Mouse (Mus musculus): ENCODE data around the gene Zfp804b. TPM values are rescaled to one million over a fixed set of nuclear protein-coding genes. Genes with fewer than 3 reads are reported as not detected.

Gene Zfp804b
- polyA plus RNA-seq, 1 experiment from 2014 or later = 0.14 TPM

- H3K27ac ChIP-seq = no peak overlapping the region
- no peak for ATAC-seq
- H3K27me3 ChIP-seq (replicated peaks) = no peaks in the 10 kb centered on the region
- H3K36me3 ChIP-seq = no peaks in the 10 kb centered on the region
- WGBS = 54% methylated on average over 3 of the region's 3 CpGs
- no peaks in the 10 kb centered on the region for H3K4me1 ChIP-seq (replicated peaks)
- no peak overlapping the region for H3K4me3 ChIP-seq (replicated peaks)
- no peaks in the 10 kb centered on the region for H3K9me3 ChIP-seq
- no peak overlapping the region for H3K4me2 ChIP-seq (replicated peaks)
- no peak overlapping the region for H3K9ac ChIP-seq
These were observed 337.1 kb downstream of the Zfp804b start for GRCm38 (mm10) chr5:7007468-7007867.

- Histone ChIP-seq H3K27me3 (replicated peaks) (no peaks in the 10 kb centered on the region), H3K9me3 (no peaks in the 10 kb centered on the region), H3K27ac (no peak overlapping the region), H3K4me2 (replicated peaks) (no peak overlapping the region), H3K4me3 (replicated peaks) (no peak overlapping the region), H3K4me1 (replicated peaks) (no peaks in the 10 kb centered on the region), H3K36me3 (no peaks in the 10 kb centered on the region), H3K9ac (no peak overlapping the region)
- WGBS = 91% methylated on average over 4 of the region's 4 CpGs
- ATAC-seq = no peak
These were observed 360.6 kb downstream of the Zfp804b start for GRCm38 (mm10) chr5:6983993-6984392.

GRCm38 (mm10) chr5:6934837-6935236 is 409.7 kb downstream of the Zfp804b start:
- Histone ChIP-seq H3K27me3 (replicated peaks) (no peaks in the 10 kb centered on the region), H3K36me3 (no peaks in the 10 kb centered on the region), H3K9ac (no peak overlapping the region), H3K27ac (no peak overlapping the region), H3K4me1 (replicated peaks) (no peaks in the 10 kb centered on the region), H3K4me3 (replicated peaks) (no peak overlapping the region), H3K4me2 (replicated peaks) (no peak overlapping the region), H3K9me3 (no peaks in the 10 kb centered on the region)
- peak; percentile 69 for ATAC-seq
- WGBS = 61% methylated on average over 1 of the region's 1 CpGs

GRCm38 (mm10) chr5:6911290-6911689 is 433.3 kb downstream of the Zfp804b start:
- WGBS = 55% methylated on average over 3 of the region's 3 CpGs
- Histone ChIP-seq H3K36me3 (no peaks in the 10 kb centered on the region), H3K4me1 (replicated peaks) (no peaks in the 10 kb centered on the region), H3K9me3 (no peaks in the 10 kb centered on the region), H3K4me3 (replicated peaks) (no peak overlapping the region), H3K27ac (no peak overlapping the region), H3K27me3 (replicated peaks) (no peaks in the 10 kb centered on the region), H3K9ac (no peak overlapping the region), H3K4me2 (replicated peaks) (no peak overlapping the region)
- ATAC-seq = no peak

GRCm38 (mm10) chr5:6881396-6881795 is 463.2 kb downstream of the Zfp804b start:
- Histone ChIP-seq H3K9ac (no peak overlapping the region), H3K4me2 (replicated peaks) (no peak overlapping the region), H3K27ac (no peak overlapping the region), H3K4me1 (replicated peaks) (no peaks in the 10 kb centered on the region), H3K27me3 (replicated peaks) (no peaks in the 10 kb centered on the region), H3K36me3 (no peaks in the 10 kb centered on the region), H3K9me3 (no peaks in the 10 kb centered on the region), H3K4me3 (replicated peaks) (no peak overlapping the region)
- peak; percentile 56 for ATAC-seq

GRCm38 (mm10) chr5:6871566-6871965 is 473.0 kb downstream of the Zfp804b start:
- H3K4me2 ChIP-seq (replicated peaks) = no peak overlapping the region
- ATAC-seq = no peak
- WGBS = 84% methylated on average over 6 of the region's 6 CpGs

GRCm38 (mm10) chr5:6870970-6871369 is 473.6 kb downstream of the Zfp804b start:
- Histone ChIP-seq H3K36me3 (no peaks in the 10 kb centered on the region), H3K9me3 (no peaks in the 10 kb centered on the region), H3K4me1 (replicated peaks) (no peaks in the 10 kb centered on the region), H3K27me3 (replicated peaks) (no peaks in the 10 kb centered on the region), H3K27ac (no peak overlapping the region), H3K4me2 (replicated peaks) (no peak overlapping the region), H3K4me3 (replicated peaks) (no peak overlapping the region), H3K9ac (no peak overlapping the region)
- no peak for ATAC-seq

More at GRCm38 (mm10) chr5:6871566-6871965, 473.0 kb downstream of the Zfp804b start:
- no peak overlapping the region for H3K27ac ChIP-seq
- no peaks in the 10 kb centered on the region for H3K4me1 ChIP-seq (replicated peaks)
- H3K9me3 ChIP-seq = no peaks in the 10 kb centered on the region
- no peaks in the 10 kb centered on the region for H3K27me3 ChIP-seq (replicated peaks)
- no peak overlapping the region for H3K4me3 ChIP-seq (replicated peaks)
- H3K36me3 ChIP-seq = no peaks in the 10 kb centered on the region
- H3K9ac ChIP-seq = no peak overlapping the region

- no peak for ATAC-seq
- Histone ChIP-seq H3K9ac (no peak overlapping the region), H3K4me2 (replicated peaks) (no peak overlapping the region), H3K4me3 (replicated peaks) (no peak overlapping the region), H3K9me3 (no peaks in the 10 kb centered on the region), H3K27ac (no peak overlapping the region), H3K4me1 (replicated peaks) (no peaks in the 10 kb centered on the region), H3K27me3 (replicated peaks) (no peaks in the 10 kb centered on the region), H3K36me3 (no peaks in the 10 kb centered on the region)
- 69% methylated on average over 2 of the region's 2 CpGs for WGBS
These were observed 549.2 kb downstream of the Zfp804b start for GRCm38 (mm10) chr5:6795396-6795795.

GRCm38 (mm10) chr5:6769357-6769892 is 575.1 kb downstream of the Zfp804b start:
- no peak overlapping the region for H3K9ac ChIP-seq
- H3K4me2 ChIP-seq (replicated peaks) = no peak overlapping the region
- H3K27ac ChIP-seq = no peak overlapping the region
- H3K9me3 ChIP-seq = no peaks in the 10 kb centered on the region
- no peak overlapping the region for H3K4me3 ChIP-seq (replicated peaks)
- H3K4me1 ChIP-seq (replicated peaks) = no peaks in the 10 kb centered on the region
- no peak for ATAC-seq
- WGBS = 49% methylated on average over 6 of the region's 6 CpGs
- H3K27me3 ChIP-seq (replicated peaks) = no peaks in the 10 kb centered on the region
- no peaks in the 10 kb centered on the region for H3K36me3 ChIP-seq

Other genes with a start within 250 kb of the Zfp804b start
- 0.10 TPM in 1 of 2 replicates, not detected in the other for gene Tex47, start 40.6 kb downstream of the Zfp804b start, polyA plus RNA-seq (2015; fragmentation: Nextera tagmentation; extraction: Ambion mirVana)